Mouse (Mus musculus): ENCODE data around the gene Pin1rt1. TPM values are rescaled to one million over a fixed set of nuclear protein-coding genes. Genes with fewer than 3 reads are reported as not detected.

Gene Pin1rt1
- polyA plus RNA-seq, 2 experiments = not detected

DNA sequence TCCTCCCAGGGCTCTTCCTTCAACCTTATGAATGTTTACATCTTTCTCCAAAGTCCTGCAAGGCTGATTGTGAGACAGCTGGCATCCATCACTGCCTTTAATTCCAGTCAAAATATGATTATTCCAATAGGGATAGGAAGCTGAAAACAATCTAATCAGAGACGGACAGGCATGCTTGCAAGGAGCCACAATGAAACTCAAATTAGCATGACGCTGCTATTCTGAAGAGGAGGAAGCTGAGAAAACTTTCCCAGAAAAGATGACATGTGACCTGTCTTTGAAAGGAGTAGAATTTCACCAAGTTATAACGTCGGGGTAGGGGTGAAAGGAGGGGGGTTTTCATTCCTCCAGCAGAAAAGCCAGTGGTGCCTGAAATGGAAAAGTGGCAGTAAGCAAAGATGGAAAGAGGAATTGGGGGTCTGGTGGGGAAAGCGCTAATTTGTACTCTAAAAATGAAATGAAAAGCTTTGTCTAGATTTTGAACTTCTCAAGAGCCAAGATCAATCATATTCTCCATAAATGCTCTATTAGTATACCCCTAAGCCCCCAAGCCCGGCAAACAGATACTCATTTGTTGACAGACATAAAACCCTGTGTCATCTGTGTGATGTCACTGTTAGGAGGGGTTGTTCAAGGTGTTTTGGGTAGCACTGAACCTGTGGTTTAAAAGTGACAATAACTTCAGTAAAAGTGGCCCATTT, 5.4 kb downstream of the Pin1rt1 start:
- no peak for DNase-seq (ENCODE audit: low read depth in 3 of 3, low spot score in 3 of 3)
- 21% methylated on average over 6 of the region's 6 CpGs for WGBS (ENCODE audit: insufficient replicate concordance)
- Histone ChIP-seq H3K27ac (no peak overlapping the region), H3K4me2 (ENCODE audit: low read depth) (peak overlapping the region; percentile 69), H3K4me1 (replicated peaks; ENCODE audit: control insufficient read depth in 2 of 2, insufficient read depth in 2 of 2, low read length in 1 of 2) (peaks cover 0 to 5% of the 10 kb centered on the region in 2 experiments; a peak in 1 of 4 replicates), H3K27me3 (ENCODE audit: control insufficient read depth, insufficient read depth, low read length) (peaks cover 22% of the 10 kb centered on the region), H3K9me3 (ENCODE audit: control insufficient read depth, low read length) (no peaks in the 10 kb centered on the region), H3K4me3 (ENCODE audit: insufficient read depth in 1 of 2, low read depth in 2 of 2, low read length in 2 of 2) (peak overlapping the region in 1 of 2 experiments; percentile 70; a peak in 2 of 4 replicates), H3K36me3 (replicated peaks; ENCODE audit: control insufficient read depth, insufficient read depth, low read depth) (no peaks in the 10 kb centered on the region), H3K9ac (replicated peaks) (no peak overlapping the region)
- TF ChIP-seq EP300 (IDR thresholded peaks at IDR 0.05; ENCODE audit: low read depth) (no peak), CTCF (IDR thresholded peaks at IDR 0.05; ENCODE audit: low read depth) (no peak)
- ATAC-seq (ENCODE audit: insufficient read depth) = no peak

DNA sequence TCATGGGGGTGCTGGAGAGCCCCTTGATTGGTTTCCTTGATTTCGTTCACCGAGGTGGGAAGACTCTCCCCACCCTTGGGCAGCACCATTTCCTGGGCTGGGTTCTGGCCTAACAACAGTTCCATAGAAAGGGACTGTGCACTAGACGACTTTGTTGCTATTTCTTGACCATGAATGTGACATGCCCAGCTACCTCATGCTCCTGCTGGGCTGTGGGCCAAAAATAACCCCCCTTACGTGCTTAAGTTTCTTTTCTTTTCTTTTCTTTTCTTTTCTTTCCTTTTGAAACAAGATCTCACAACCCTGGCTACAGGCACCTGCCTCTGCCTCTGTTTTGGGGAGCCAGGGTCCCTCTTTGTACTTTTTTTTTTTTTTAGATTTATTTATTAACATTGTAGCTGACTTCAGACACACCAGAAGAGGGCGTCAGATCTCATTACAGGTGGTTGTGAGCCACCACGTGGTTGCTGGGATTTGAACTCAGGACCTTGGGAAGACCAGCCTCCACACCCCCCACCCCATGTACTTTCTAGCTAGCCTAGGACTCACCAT, 6.3 kb downstream of the Pin1rt1 start:
- H3K4me1 ChIP-seq (replicated peaks; ENCODE audit: control insufficient read depth in 2 of 2, insufficient read depth in 2 of 2, low read length in 1 of 2) = peaks cover 0 to 5% of the 10 kb centered on the region in 2 experiments; a peak in 1 of 4 replicates
- no peak overlapping the region for H3K9ac ChIP-seq (replicated peaks)
- TF ChIP-seq CTCF (IDR thresholded peaks at IDR 0.05; ENCODE audit: low read depth) (no peak), EP300 (IDR thresholded peaks at IDR 0.05; ENCODE audit: low read depth) (no peak)
- peaks cover 22% of the 10 kb centered on the region for H3K27me3 ChIP-seq (ENCODE audit: control insufficient read depth, insufficient read depth, low read length)
- no peak overlapping the region for H3K4me2 ChIP-seq (ENCODE audit: low read depth)
- H3K4me3 ChIP-seq (ENCODE audit: insufficient read depth in 1 of 2, low read depth in 2 of 2, low read length in 2 of 2) = no peak overlapping the region
- no peaks in the 10 kb centered on the region for H3K36me3 ChIP-seq (replicated peaks; ENCODE audit: control insufficient read depth, insufficient read depth, low read depth)
- 43% methylated on average over 6 of the region's 6 CpGs for WGBS (ENCODE audit: insufficient replicate concordance)
- DNase-seq (ENCODE audit: low read depth in 3 of 3, low spot score in 3 of 3) = no peak
- no peak overlapping the region for H3K27ac ChIP-seq
- no peak for ATAC-seq (ENCODE audit: insufficient read depth)
- no peaks in the 10 kb centered on the region for H3K9me3 ChIP-seq (ENCODE audit: control insufficient read depth, low read length)

- peaks cover 0 to 5% of the 10 kb centered on the region in 2 experiments; a peak in 1 of 4 replicates for H3K4me1 ChIP-seq (replicated peaks; ENCODE audit: control insufficient read depth in 2 of 2, insufficient read depth in 2 of 2, low read length in 1 of 2)
- H3K4me3 ChIP-seq (ENCODE audit: insufficient read depth in 1 of 2, low read depth in 2 of 2, low read length in 2 of 2) = no peak overlapping the region
- H3K27me3 ChIP-seq (ENCODE audit: control insufficient read depth, insufficient read depth, low read length) = no peaks in the 10 kb centered on the region
- 68% methylated on average over 3 of the region's 3 CpGs for WGBS (ENCODE audit: insufficient replicate concordance)
- no peaks in the 10 kb centered on the region for H3K36me3 ChIP-seq (replicated peaks; ENCODE audit: control insufficient read depth, insufficient read depth, low read depth)
- no peaks in the 10 kb centered on the region for H3K9me3 ChIP-seq (ENCODE audit: control insufficient read depth, low read length)
- no peak for DNase-seq (ENCODE audit: low read depth in 3 of 3, low spot score in 3 of 3)
- TF ChIP-seq EP300 (IDR thresholded peaks at IDR 0.05; ENCODE audit: low read depth) = no peak
- no peak for TF ChIP-seq CTCF (IDR thresholded peaks at IDR 0.05; ENCODE audit: low read depth)
- no peak overlapping the region for H3K27ac ChIP-seq
- ATAC-seq (ENCODE audit: insufficient read depth) = no peak
- no peak overlapping the region for H3K9ac ChIP-seq (replicated peaks)
- no peak overlapping the region for H3K4me2 ChIP-seq (ENCODE audit: low read depth)
Observed at GRCm38 (mm10) chr2:104704355-104704754, 11.8 kb downstream of the Pin1rt1 start.

DNA sequence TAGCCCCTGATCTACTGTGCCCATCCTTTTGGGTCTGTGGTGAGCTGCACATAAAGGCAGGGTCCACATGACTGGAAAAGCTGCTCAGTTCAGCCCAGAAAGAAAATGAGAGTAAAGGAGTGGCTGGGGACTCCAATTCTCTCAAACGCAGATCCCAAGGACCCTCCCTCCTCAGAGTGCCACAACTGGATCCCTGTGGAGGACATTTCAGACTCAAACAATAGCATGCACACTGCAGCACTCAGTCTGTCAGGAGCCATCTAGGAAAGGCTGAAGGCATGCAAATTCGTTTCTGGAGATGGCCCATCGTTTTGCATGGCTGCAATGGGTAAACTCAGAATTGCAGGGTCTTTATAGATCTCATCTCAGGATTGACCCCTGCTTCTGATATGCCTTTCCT, 13.0 kb downstream of the Pin1rt1 start:
- ATAC-seq (ENCODE audit: insufficient read depth) = no peak
- Histone ChIP-seq H3K4me1 (replicated peaks; ENCODE audit: control insufficient read depth in 2 of 2, insufficient read depth in 2 of 2, low read length in 1 of 2) (peaks cover 0 to 5% of the 10 kb centered on the region in 2 experiments; a peak in 1 of 4 replicates), H3K36me3 (replicated peaks; ENCODE audit: control insufficient read depth, insufficient read depth, low read depth) (no peaks in the 10 kb centered on the region), H3K4me3 (ENCODE audit: insufficient read depth in 1 of 2, low read depth in 2 of 2, low read length in 2 of 2) (no peak overlapping the region), H3K27ac (no peak overlapping the region), H3K9me3 (ENCODE audit: control insufficient read depth, low read length) (no peaks in the 10 kb centered on the region), H3K27me3 (ENCODE audit: control insufficient read depth, insufficient read depth, low read length) (no peaks in the 10 kb centered on the region), H3K9ac (replicated peaks) (no peak overlapping the region), H3K4me2 (ENCODE audit: low read depth) (no peak overlapping the region)
- 50% methylated on average over 3 of the region's 3 CpGs for WGBS (ENCODE audit: insufficient replicate concordance)
- no peak for TF ChIP-seq CTCF (IDR thresholded peaks at IDR 0.05; ENCODE audit: low read depth)
- TF ChIP-seq EP300 (IDR thresholded peaks at IDR 0.05; ENCODE audit: low read depth) = no peak
- DNase-seq (ENCODE audit: low read depth in 3 of 3, low spot score in 3 of 3) = no peak

- H3K9me3 ChIP-seq (ENCODE audit: control insufficient read depth, low read length) = no peaks in the 10 kb centered on the region
- peaks cover 0 to 5% of the 10 kb centered on the region in 2 experiments; a peak in 1 of 4 replicates for H3K4me1 ChIP-seq (replicated peaks; ENCODE audit: control insufficient read depth in 2 of 2, insufficient read depth in 2 of 2, low read length in 1 of 2)
- ATAC-seq (ENCODE audit: insufficient read depth) (no peak), DNase-seq (ENCODE audit: low read depth in 3 of 3, low spot score in 3 of 3) (no peak)
- no peaks in the 10 kb centered on the region for H3K27me3 ChIP-seq (ENCODE audit: control insufficient read depth, insufficient read depth, low read length)
- no peak overlapping the region for H3K4me3 ChIP-seq (ENCODE audit: insufficient read depth in 1 of 2, low read depth in 2 of 2, low read length in 2 of 2)
- H3K9ac ChIP-seq (replicated peaks) = no peak overlapping the region
- 76% methylated on average over 11 of the region's 11 CpGs for WGBS (ENCODE audit: insufficient replicate concordance)
- H3K36me3 ChIP-seq (replicated peaks; ENCODE audit: control insufficient read depth, insufficient read depth, low read depth) = no peaks in the 10 kb centered on the region
- H3K27ac ChIP-seq = no peak overlapping the region
- TF ChIP-seq CTCF (IDR thresholded peaks at IDR 0.05; ENCODE audit: low read depth) = no peak
- TF ChIP-seq EP300 (IDR thresholded peaks at IDR 0.05; ENCODE audit: low read depth) = no peak
- no peak overlapping the region for H3K4me2 ChIP-seq (ENCODE audit: low read depth)
Observed at GRCm38 (mm10) chr2:104699659-104700058, 16.5 kb downstream of the Pin1rt1 start.
